Mouse (Mus musculus) naive thymus-derived CD4-positive, alpha-beta T cell, adult 5 months (primary cell): ENCODE results near the gene Rnaset2a. TPM values are rescaled to one million over a fixed set of nuclear protein-coding genes. Genes with fewer than 3 reads are reported as not detected.

Source experiments
- polyA plus RNA-seq: library from polyadenylated mRNA; unstranded; fragments of 100-300 nt; shearing (Covaris generic); gene quantifications from one replicate; pipeline ENCODE4 v1.2.1, GENCODE M21; 2017

Gene Rnaset2a
- polyA plus RNA-seq, result 42.9 TPM

DNA sequence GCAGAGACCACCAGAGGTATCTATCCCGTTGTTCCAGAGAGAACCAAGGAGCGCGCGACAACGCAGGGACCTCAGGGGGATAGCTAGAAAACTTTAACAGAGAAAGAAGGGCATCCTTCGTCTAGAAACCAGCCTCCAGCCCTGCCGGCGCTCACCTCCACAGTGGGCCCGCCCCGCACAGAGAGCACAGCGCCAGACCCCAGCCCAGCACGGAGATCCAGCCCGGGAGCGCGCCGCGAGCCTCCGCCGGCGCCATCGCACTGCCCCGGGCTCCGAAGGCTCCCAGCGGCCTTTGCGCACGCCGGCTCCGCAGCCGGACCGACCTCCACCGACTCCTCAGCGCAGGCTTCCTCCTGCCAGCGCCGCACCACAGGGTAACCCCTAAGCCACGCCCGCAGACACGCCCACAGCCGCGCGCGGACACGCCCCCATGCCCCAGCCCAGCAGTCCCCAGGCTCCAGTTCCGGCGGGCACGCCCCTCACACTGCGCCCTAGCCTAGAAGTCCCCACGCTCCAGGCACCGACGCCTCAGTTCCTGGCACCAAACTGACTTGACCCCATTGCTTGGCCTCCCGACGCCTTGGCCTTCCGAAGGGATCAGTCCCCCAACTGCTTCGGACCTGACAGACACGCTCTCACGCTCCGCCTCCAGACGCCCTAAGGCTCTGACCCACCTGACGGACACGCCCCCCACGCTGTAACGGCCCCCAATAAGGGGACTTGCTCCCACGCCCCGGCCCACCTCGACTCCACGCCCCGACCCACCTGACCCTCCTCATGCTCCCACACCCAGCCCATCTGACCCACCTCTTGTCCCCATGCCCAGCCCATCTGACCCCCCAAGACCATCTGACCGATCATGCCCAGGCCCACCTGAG lies at the start of gene Rnaset2a, which contains the start of gene Gm49673:
Gene Rnaset2a (minus strand): TSS at position 659 of the 878 bp plus-strand sequence.
Gene Gm49673 (minus strand): TSS at position 350 of the 878 bp plus-strand sequence.

DNA sequence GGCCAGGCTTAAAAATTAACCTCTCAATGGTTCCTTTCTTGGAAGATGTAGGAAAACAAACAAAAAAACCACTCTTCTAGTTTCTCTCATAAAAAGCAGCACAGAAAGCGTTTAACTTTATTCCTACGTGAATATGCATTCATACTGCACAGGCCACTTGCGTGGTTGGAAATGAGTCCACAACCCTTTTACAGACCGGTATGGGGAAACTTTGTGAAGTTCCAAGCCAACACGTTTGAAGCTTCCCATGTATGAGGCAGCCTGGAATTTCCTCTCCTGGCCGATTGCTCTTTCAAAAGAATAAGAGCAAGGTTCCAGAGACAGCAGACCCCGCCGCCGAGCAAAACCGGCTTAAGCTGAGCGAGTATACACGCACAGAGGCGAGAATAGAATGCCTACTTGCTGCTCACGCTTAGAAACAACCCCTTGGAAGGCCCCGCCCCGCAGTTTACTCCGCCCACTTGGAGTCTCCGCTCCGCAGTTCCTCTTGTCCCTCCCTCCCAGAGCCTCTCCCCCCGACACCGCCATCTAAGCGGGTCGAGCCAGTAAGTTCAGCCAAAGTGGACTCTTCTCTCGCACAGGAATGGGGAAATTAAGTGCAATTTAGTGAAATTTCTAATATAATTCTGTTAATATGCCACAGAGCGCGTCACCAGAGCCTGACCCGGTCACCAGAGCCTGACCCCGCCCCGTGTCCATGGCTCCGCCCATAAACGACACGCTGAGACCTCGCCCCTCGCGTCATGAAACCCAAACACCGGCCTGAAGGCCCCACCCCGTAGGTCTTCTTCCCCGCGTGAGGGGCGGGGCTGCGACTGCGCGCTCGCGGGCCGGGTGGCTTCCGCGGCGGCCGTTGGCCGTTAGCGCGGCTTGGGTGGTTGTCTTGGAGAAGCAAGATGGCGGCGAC lies 17.1 kb upstream of the Rnaset2a start, which contains the start of gene Fgfr1op:
Gene Fgfr1op (plus strand): TSS at position 801 of the 907 bp plus-strand sequence.

Other genes with a start within 250 kb of the Rnaset2a start
- gene Tagap, start 222.1 kb downstream of the Rnaset2a start, polyA plus RNA-seq, result 282 TPM
- gene Rsph3a, start 202.5 kb downstream of the Rnaset2a start, polyA plus RNA-seq, result 3.0 TPM
- 0.20 TPM for gene Gm49673, start 309 bp downstream of the Rnaset2a start, polyA plus RNA-seq
- 16.9 TPM for gene Fgfr1op, start 17.4 kb upstream of the Rnaset2a start, polyA plus RNA-seq
- gene Ccr6, start 87.9 kb upstream of the Rnaset2a start, polyA plus RNA-seq, result not detected
- 107 TPM for gene Mpc1, start 134.8 kb upstream of the Rnaset2a start, polyA plus RNA-seq
- 153 TPM for gene Sft2d1, start 163.0 kb upstream of the Rnaset2a start, polyA plus RNA-seq
- not detected for gene Prr18, start 189.4 kb upstream of the Rnaset2a start, polyA plus RNA-seq
- not detected for gene T2, start 207.9 kb upstream of the Rnaset2a start, polyA plus RNA-seq